Mouse (Mus musculus) cerebellum, postnatal 25 days (tissue): Measurements from ENCODE around the gene Sh2d6.
"Not testable (repeated sequence)": the region's sequence is repeated elsewhere in the genome, so short reads cannot be mapped to it uniquely, and the experiment has no call there.

Experiments used
- DNase-seq, 2 experiments: peaks; one replicate each; pipeline ENCODE4 v3.0.0; 2021; ENCODE audit warnings: mixed read lengths in 2 of 2

Gene Sh2d6

DNA sequence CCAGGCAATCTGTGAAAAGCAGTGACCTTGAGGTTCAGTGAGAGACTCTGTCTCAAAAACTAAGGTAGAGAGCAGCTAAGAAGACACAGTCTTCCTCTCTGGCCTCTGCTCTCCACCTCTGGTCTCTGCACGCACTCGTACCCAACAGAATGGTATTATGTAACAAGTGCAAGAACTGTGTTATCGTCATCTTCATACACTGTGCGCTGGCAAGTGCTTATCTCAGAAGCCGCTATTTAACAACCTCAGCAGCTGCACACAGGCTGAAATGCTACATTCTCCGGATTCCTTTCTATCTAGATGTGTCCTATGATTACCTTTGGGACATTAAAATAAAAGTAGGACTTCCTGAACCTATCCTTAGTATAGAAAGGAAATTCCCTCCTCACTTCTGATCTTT is 28.6 kb downstream of the Sh2d6 start:
- no peak for DNase-seq

GRCm38 (mm10) chr6:72491151-72491550 is 30.4 kb downstream of the Sh2d6 start:
- DNase-seq: no peak

GRCm38 (mm10) chr6:72489534-72489933 is 32.0 kb downstream of the Sh2d6 start:
- DNase-seq: no peak

DNA sequence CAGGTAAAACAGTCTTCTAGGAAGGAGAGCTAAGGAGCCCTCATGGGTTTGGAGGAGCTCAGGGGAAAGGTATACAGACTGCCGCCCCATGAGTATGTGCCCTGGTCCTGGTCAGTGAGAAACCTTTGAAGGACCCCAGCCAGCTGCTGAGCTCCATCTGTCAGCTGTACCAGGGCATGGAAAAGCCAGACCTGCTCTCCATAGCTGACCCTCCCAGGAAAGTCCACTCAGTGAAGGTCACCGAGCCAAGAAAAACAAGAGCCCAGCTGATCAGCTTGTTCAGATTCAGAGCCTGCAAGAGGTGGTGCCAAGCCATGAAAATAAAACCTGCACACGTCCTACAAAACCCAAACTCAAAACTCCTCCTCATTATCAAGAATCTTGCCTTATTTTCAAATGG is 32.7 kb downstream of the Sh2d6 start:
- no peak for DNase-seq

DNA sequence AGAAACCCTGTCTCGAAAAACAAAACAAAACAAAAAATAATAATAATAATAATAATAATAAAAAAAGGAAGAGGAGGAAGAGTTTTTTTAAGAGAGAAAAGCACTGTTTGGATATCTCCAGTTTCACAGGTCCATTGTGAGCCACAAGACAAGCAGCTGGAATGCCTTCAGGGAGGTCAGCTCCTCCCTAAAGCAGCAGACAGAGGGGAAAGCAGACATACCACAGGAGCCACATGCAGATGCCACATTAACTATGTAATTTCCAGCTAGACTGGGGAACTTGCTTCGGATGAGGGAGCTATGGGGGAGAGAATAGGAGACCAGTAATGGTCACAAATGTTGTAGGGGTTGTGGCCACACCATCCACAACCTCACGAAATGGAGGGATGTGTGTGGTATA is 34.2 kb downstream of the Sh2d6 start:
- DNase-seq: no peak

GRCm38 (mm10) chr6:72486307-72486706 is 35.2 kb downstream of the Sh2d6 start:
- no peak for DNase-seq

DNA sequence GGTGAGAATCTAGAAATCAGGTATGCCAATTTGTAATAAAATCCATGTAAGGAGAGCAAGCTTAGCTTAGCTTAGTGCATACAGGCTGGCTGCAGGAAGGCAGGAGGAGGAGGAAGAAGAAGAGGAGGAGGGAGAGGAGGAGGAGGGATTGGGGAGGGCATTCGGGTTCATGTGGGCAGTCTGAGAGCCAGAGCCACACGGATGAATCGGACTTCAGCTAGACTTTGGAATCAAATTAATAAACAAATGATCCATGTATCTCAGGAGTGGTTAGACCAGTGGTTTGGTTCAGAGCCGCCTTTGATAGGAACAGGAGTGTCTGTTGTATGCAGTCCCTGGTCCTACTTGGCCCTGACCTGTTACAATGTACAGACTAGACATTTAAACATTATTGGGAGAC is 36.6 kb downstream of the Sh2d6 start:
- DNase-seq: no peak

DNA sequence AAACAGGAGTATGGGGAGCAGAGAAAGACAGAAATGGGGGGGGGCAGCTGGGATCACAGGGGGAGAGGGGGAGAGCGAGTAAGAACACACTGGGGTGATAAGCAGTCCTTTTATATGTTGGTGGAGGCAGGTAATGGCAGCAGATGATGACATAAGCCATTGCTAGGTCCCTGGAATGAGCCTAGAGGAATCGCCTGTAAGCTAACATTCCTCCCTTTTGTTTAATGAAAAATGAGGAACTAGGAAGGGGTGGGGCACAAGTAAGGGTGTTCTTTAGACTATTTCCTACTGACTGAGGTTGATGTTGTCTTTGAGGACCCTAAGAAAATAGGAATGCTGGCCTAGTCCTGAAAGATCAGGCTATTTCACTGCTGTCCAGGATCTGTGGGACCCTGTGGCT is 39.4 kb downstream of the Sh2d6 start:
- no peak for DNase-seq

DNA sequence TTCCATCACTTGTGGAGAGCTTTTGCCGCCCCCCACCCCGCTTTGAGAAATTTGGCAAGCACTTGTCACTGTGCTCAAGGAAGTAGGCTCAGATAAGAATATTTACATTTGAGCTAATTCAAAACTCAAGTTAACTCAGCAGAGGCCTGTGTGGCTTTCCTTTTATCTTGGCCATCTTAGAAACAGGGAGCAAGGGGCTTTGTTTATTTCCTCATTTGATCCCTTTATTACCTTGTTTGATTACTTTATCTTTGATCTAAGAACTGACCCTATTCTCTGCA is 41.1 kb downstream of the Sh2d6 start:
- DNase-seq: no peak

DNA sequence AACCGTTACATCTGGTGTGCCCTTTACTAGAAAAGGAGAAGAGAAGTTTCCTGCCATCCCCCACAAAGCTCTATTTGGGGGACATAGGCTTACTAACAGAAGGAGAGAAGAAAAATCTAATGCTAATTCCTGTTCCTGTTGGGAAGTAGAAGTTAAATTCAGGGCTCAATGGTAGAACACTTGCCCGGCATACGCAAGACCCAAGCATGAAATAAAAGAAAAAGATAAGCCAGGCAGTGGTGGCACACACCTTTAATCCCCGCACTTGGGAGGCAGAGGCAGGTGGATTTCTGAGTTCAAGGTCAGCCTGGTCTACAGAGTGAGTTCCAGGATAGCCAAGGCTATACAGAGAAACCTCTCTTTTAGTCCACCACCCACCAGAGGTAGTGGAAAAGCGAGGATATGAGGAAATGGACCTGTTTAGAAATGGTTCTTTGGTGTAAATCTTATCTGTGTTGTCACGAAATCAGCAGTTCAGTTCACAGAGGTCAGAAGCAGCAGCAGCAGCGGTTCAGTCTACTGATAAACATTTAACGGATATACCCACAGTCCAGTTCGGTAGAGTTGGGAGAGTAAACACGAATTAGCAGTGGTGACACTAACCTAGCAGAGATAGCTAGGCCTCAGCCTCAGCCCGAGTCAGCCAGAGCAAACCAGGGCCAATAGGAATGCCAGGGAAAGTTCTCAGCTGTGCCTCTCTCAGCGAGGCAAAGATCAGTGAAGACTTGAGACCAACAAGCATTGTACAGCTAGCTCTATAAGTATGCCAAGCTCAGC is 41.7 kb downstream of the Sh2d6 start:
- DNase-seq: no peak

GRCm38 (mm10) chr6:72478691-72479090 is 42.8 kb downstream of the Sh2d6 start:
- DNase-seq: not testable (repeated sequence)

DNA sequence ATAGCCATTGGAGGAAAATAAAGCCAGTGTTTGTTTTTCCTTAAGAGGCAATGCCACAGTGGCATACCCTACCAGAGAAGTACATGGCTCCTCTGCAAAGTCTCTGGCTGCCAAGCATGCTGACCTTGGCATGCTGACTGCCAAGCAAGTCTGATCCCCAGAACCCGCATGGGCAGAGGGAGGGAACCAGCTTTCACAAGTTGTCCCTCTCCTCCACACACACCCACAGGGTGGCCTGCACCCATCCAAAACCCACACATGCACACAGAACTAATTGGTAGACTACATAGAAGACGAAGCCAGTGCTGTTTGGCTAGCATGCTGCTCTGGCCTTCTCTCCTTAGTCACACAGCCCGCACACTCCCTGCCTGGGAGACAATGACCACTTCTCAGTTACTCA is 43.9 kb downstream of the Sh2d6 start:
- DNase-seq: no peak

GRCm38 (mm10) chr6:72476836-72477235 is 44.7 kb downstream of the Sh2d6 start:
- no peak for DNase-seq

DNA sequence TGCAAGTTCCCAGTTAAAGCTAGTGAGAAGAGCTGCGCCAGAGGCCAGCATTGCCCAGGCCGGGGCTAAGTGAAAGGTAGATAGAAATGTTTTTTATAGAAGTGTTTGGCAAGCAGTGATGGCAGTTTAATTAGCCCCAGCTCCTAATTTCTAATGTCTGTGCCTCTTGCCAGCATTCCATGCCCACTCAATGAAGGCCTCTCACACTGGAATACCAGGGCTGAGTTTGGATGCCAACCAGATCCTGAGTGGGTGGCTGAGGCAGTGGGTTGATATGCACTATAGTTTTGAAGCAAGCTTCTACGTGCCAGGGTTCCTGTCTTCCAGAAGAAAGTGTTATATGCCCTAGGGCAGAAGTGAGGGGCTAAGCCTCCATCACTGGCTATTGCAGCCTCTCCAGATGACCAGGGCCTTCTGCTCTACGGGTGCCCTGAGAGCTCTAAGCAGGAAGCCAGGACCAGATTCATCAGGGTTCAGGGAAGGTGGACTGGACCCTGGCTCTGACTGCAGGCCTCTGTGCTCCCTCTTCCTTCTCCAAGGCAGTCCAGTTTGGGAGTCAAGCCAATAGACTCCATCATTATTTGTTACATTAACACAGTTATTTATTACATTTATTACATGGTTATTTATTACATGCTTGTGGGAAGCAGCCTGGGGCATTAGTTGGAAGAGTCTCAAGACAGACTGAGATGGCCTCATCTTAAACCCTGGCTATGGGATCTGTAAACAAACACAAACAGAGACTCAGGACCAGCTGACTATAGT is 46.1 kb downstream of the Sh2d6 start:
- no peak for DNase-seq

GRCm38 (mm10) chr6:72473264-72474041 is 48.1 kb downstream of the Sh2d6 start:
- no peak for DNase-seq

- DNase-seq: no peak
These were observed 55.3 kb downstream of the Sh2d6 start for GRCm38 (mm10) chr6:72466171-72466570.

- DNase-seq: no peak
These were observed 55.9 kb downstream of the Sh2d6 start for GRCm38 (mm10) chr6:72465361-72466157.
